Mouse (Mus musculus): ENCODE data around the gene Shox2.

- TF ChIP-seq POLR2A (IDR thresholded peaks at IDR 0.05; ENCODE audit: insufficient read depth, low read depth, low read length) = no peak
- no peak for TF ChIP-seq CTCF (IDR thresholded peaks at IDR 0.05)
Observed at GRCm38 (mm10) chr3:66977811-66978456, 3.6 kb downstream of the Shox2 start.
